Mouse (Mus musculus) central nervous system, embryonic 11.5 days (tissue): ENCODE measurements around the gene Pycr1. TPM values are rescaled to one million over a fixed set of nuclear protein-coding genes. Genes with fewer than 3 reads are reported as not detected.

ENCODE experiments used
- polyA plus RNA-seq: library from polyadenylated mRNA; depleted of rRNA; stranded (reverse); fragments of >200 nt; gene quantifications from 2 replicates; pipeline ENCODE4 v1.2.3, GENCODE M21; 2012; rRNA removed

Gene Pycr1
- 13.8 and 25.2 TPM in 2 replicates for polyA plus RNA-seq

DNA sequence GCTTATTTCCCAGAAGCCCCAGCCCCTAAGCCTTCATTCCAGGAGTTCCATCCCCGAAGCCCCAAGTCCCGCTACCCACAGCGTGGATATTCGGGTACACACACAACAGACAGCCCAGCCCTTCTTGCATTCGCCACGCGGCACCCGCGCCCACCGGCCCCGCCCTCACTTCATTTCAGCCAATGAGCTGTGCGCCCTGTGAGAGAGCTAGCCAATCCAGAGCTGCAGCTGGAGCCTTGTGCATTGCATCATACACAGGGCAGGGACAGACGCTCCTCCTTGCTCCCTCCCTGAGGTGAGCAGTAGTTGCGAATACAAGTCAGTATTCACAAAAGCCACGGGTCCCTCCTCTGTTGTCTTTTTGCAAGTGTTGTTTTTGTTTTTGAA, at the start of gene Pycr1:
Pycr1 (minus strand) TSS at position 169 of the 387 bp plus-strand sequence.

GRCm38 (mm10) chr11:120672687-120673593, 29.4 kb upstream of the Pycr1 start, which contains the start of gene Aspscr1:
TSS of gene Aspscr1 (plus strand) at chr11:120672973.

DNA sequence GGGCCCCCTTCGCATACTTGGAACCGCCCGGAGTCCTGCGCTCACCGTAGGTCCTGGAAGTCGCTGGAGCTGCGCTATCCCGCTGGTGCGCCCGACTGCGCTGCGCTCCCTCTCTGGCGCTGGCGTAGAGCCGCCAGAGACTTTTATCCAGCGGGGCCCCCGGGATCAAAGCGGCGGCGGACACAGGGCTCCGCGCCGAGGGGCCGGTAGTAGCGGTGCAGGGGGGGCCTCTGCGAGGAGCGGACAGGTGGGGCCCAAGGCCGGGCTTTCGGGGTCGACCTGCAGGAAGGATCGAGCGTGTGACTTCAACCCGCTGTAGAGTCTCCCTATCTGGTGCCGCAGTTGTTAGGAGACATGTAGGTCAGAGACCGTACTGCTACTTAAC, 17.5 kb upstream of the Pycr1 start, which contains the start of gene Notum:
Notum (minus strand) TSS at position 100 of the 385 bp plus-strand sequence.

DNA sequence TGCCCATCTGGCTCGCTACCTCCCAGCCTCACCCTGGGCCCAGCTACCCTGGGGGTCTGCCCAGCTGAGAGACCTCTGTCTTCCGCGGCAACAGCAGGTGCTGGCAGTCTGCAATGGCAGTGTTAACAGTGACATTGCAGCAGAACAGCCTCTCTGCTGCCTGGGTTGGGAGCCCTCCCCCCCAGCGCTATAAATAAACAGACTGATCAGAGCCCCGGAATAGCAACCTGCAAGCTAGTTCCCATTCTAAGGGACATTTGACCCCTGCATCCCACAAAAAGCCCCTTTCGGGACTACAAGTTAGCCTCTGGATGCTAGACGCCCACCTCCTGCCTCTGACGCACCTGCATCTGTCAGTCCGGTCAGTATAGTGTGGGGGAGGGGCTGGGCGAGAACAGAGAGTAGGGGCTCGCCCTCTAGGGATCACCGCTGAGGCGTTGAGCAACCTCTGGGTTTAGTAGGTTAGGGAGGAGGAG, 4.5 kb upstream of the Pycr1 start, which contains the start of gene Myadml2:
Myadml2 (minus strand) TSS at position 158 of the 476 bp plus-strand sequence.

DNA sequence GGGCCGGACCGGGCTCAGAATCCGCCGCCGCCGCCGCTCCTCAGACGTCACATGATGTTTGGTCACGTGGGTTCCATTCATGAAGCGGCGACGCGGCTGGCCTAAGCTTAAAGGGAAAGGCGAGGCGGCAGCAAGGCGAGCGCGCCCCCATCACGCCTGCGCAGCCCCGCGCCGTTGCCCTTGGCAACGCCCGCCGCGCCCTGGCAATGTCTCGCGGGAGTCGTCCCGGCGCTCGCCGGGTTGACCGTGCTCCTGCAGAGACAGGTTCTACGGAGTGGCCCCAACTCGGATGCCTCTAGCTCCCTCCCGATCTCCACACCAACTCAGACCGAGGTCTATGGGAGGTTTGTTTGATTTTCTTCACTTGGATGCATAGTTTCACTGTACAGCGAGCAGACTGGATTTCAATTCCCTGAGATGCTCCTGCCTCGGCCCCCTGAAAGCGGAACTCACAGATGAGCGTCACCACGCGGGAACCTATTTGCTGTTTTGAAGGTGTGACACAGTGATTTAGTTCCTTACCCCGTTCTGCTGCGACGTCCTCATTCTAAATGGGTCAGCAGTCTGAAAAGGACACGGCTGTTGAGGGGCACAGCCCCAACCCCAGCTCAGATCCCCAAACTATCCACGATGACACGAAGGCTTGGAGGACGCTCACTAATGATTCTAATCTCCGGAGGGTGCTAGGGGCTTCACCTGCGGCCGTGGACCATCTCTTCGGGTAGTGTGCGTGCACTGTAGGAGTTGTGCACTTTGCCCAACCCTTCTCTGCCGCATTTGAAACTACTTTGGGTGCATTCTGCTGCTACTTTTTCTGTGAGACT, 9.8 kb downstream of the Pycr1 start, which contains the start of gene Mafg:
Mafg (minus strand) TSS at position 81 of the 824 bp plus-strand sequence.

GRCm38 (mm10) chr11:120625152-120625775, 18.3 kb downstream of the Pycr1 start, which contains the start of gene Sirt7:
TSS of gene Sirt7 (minus strand) at chr11:120625240.

GRCm38 (mm10) chr11:120617519-120618112, 26.0 kb downstream of the Pycr1 start, which contains the start of gene Pcyt2:
TSS of gene Pcyt2 (minus strand) at chr11:120617936.

DNA sequence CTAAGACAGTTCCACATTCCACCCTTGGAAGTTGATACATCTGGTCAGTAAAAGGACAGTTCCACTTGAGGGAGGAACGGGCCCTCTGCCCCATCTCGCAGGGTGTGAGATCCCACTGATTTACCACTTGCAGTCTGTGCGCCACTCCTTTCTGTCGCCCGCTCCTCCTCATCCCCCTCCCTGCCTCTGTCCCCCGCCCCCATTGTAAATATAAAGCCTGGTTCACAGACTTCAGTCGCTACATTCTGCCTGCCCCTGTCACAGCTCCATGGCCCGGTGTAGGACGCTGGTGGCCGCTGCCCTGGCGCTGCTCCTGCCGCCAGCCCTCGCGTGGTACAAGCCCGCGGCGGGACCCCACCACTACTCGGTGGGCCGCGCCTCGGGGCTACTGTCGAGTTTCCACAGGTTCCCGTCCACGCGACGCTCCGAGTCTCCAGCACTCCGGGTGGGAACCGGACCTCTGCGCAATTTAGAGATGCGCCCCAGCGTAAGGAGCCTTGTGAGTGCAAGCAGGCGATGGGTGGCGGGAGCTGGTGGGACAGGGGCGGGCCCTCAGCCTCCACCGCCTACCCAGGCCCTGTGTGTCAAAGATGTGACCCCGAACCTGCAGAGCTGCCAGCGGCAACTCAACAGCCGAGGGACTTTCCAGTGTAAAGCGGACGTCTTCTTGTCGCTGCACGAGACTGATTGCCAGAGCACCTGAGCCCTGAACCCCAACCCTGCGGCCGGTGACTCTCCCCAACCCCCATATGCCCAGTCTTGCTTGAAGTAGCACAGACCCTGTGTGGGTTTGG, 35.1 kb downstream of the Pycr1 start, which contains the start of gene Npb:
Npb (plus strand) TSS at position 237 of the 794 bp plus-strand sequence.

DNA sequence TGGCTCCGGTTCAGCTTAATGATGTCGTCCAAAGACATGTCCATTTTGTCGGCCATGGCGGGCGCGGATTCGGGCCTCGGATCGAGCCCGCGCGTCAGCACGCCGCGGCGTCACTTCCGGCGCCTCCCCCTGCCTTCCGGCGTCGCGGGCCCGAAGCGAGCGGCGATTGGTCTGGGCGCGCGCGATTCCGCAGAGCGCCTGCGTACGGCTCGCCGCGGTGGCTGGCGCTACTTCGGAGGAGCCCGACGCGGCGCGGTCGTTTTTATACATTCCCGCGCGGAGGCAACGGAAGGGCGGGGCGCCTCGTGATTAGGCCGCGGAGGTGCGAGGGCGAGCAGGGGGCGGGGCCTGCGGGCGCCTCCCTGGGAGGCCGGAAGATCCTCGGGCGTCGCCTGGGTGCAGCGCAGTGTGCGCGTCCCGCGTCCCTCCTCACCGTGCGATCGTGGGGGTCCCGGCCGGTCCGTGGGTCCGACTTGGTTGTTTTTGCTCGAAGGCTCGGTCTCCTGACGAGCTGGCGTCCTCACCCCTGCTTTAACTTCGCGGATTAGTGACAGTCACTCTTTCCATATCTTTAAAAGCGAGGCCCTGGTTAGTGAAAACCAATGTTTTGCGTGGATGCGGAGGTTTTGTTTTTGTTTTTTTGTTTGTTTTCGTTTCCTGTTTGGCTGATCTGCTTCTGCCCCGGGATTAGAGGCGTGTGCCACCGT, 45.1 kb downstream of the Pycr1 start, which contains the start of the genes Alyref and Anapc11:
Alyref (minus strand) TSS at position 83 of the 707 bp plus-strand sequence.
Anapc11 (plus strand) TSS at position 139 of the 707 bp plus-strand sequence.

Other genes starting within 250 kb of the Pycr1 start
- 43.1 and 58.4 TPM in 2 replicates for gene Nploc4, start 206.1 kb downstream of the Pycr1 start, polyA plus RNA-seq
- 0.11 and 0.24 TPM in 2 replicates for gene Tspan10, start 201.1 kb downstream of the Pycr1 start, polyA plus RNA-seq
- 0.35 and 0.37 TPM in 2 replicates for gene Pde6g, start 190.3 kb downstream of the Pycr1 start, polyA plus RNA-seq
- gene Oxld1, start 185.7 kb downstream of the Pycr1 start, polyA plus RNA-seq = 6.9 and 7.4 TPM in 2 replicates
- 36.2 and 42.9 TPM in 2 replicates for gene Ccdc137, start 185.7 kb downstream of the Pycr1 start, polyA plus RNA-seq
- 30.2 and 41.6 TPM in 2 replicates for gene Arl16, start 176.2 kb downstream of the Pycr1 start, polyA plus RNA-seq
- 106 and 125 TPM in 2 replicates for gene Mrpl12, start 159.2 kb downstream of the Pycr1 start, polyA plus RNA-seq
- gene Slc25a10, start 151.9 kb downstream of the Pycr1 start, polyA plus RNA-seq = 39.4 and 50.5 TPM in 2 replicates
- 1.2 and 1.7 TPM in 2 replicates for gene Gcgr, start 113.1 kb downstream of the Pycr1 start, polyA plus RNA-seq
- 164 and 177 TPM in 2 replicates for gene Mcrip1, start 94.0 kb downstream of the Pycr1 start, polyA plus RNA-seq
- gene Ppp1r27, start 92.6 kb downstream of the Pycr1 start, polyA plus RNA-seq = not detected in 2 replicates
- 365 and 391 TPM in 2 replicates for gene P4hb, start 70.5 kb downstream of the Pycr1 start, polyA plus RNA-seq
- gene Arhgdia, start 62.1 kb downstream of the Pycr1 start, polyA plus RNA-seq = 303 and 501 TPM in 2 replicates
- gene Alyref, start 45.4 kb downstream of the Pycr1 start, polyA plus RNA-seq = 300 and 546 TPM in 2 replicates
- 138 and 143 TPM in 2 replicates for gene Anapc11, start 45.3 kb downstream of the Pycr1 start, polyA plus RNA-seq
- gene Npb, start 35.3 kb downstream of the Pycr1 start, polyA plus RNA-seq = 1.4 TPM in 2 replicates
- gene Pcyt2, start 25.8 kb downstream of the Pycr1 start, polyA plus RNA-seq = 132 and 188 TPM in 2 replicates
- 44.4 and 107 TPM in 2 replicates for gene Sirt7, start 18.5 kb downstream of the Pycr1 start, polyA plus RNA-seq
- 42.7 and 60.6 TPM in 2 replicates for gene Mafg, start 10.2 kb downstream of the Pycr1 start, polyA plus RNA-seq
- 0.08 and 0.26 TPM in 2 replicates for gene Myadml2, start 4.4 kb upstream of the Pycr1 start, polyA plus RNA-seq
- gene Notum, start 17.4 kb upstream of the Pycr1 start, polyA plus RNA-seq = 2.2 and 5.1 TPM in 2 replicates
- 69.8 and 105 TPM in 2 replicates for gene Aspscr1, start 29.2 kb upstream of the Pycr1 start, polyA plus RNA-seq
- gene Cenpx, start 70.0 kb upstream of the Pycr1 start, polyA plus RNA-seq = 49.4 and 73.3 TPM in 2 replicates
- 68.5 and 84.3 TPM in 2 replicates for gene Lrrc45, start 70.2 kb upstream of the Pycr1 start, polyA plus RNA-seq
- 63.0 and 69.7 TPM in 2 replicates for gene Rac3, start 77.7 kb upstream of the Pycr1 start, polyA plus RNA-seq
- gene Dcxr, start 83.5 kb upstream of the Pycr1 start, polyA plus RNA-seq = 11.3 and 14.7 TPM in 2 replicates
- gene Cbr2, start 88.3 kb upstream of the Pycr1 start, polyA plus RNA-seq = 0.55 and 2.0 TPM in 2 replicates
- gene Hmga1b, start 119.0 kb upstream of the Pycr1 start, polyA plus RNA-seq = 3.8 and 8.8 TPM in 2 replicates
- 41.7 and 45.5 TPM in 2 replicates for gene Rfng, start 140.4 kb upstream of the Pycr1 start, polyA plus RNA-seq
- gene Gps1, start 140.5 kb upstream of the Pycr1 start, polyA plus RNA-seq = 169 and 233 TPM in 2 replicates
- 52.1 and 79.3 TPM in 2 replicates for gene Dus1l, start 152.6 kb upstream of the Pycr1 start, polyA plus RNA-seq
- gene Fasn, start 180.8 kb upstream of the Pycr1 start, polyA plus RNA-seq = 227 and 256 TPM in 2 replicates